Mouse (Mus musculus): ENCODE results near the gene Gm26558.

GRCm38 (mm10) chr2:70690195-70690594 lies 28.3 kb upstream of the Gm26558 start:
- TF ChIP-seq CTCF (IDR thresholded peaks at IDR 0.05; ENCODE audit: borderline replicate concordance, insufficient read depth, low read depth, low read length) (no peak), POLR2A (IDR thresholded peaks at IDR 0.05; ENCODE audit: borderline replicate concordance, insufficient read depth, low read length) (no peak)

Measured in cerebellum, adult 2 months (tissue).